Mouse (Mus musculus) C2C12 (cell line): Measurements from ENCODE around the gene Hcfc2. TPM values are rescaled to one million over a fixed set of nuclear protein-coding genes. Genes with fewer than 3 reads are reported as not detected.

ENCODE experiments used
- H3K27me3 ChIP-seq: one replicate; pipeline ENCODE4 v1.6.1; 2011; ENCODE audit not compliant: control insufficient read depth, insufficient read depth, insufficient read length
- H3K36me3 ChIP-seq: one replicate; pipeline ENCODE4 v1.6.1; 2011; ENCODE audit not compliant: control insufficient read depth, insufficient read depth
- H3K4me3 ChIP-seq: one replicate; pipeline ENCODE4 v1.5.1; 2011; ENCODE audit warnings: mild to moderate bottlenecking, control low read depth; ENCODE audit not compliant: poor library complexity, insufficient read depth, severe bottlenecking
- H3K79me2 ChIP-seq: one replicate; pipeline ENCODE4 v1.6.1; 2011; ENCODE audit not compliant: control insufficient read depth, insufficient read depth
- H3K79me3 ChIP-seq: one replicate; pipeline ENCODE4 v1.6.1; 2011; ENCODE audit warnings: low read depth, control low read depth
- H3ac ChIP-seq: one replicate; pipeline ENCODE3; 2011; ENCODE audit warnings: low read depth; ENCODE audit not compliant: control insufficient read depth, insufficient read length
- CEBPB ChIP-seq: IDR thresholded peaks from one replicate; pipeline ENCODE4 v1.6.1; 2011; ENCODE audit warnings: low read depth, mild to moderate bottlenecking, control low read depth, moderate library complexity
- CTCF ChIP-seq: IDR thresholded peaks from one replicate; pipeline ENCODE4 v1.5.1; 2011; ENCODE audit not compliant: control insufficient read depth, insufficient read depth, insufficient read length
- FOSL1 ChIP-seq: IDR thresholded peaks from one replicate; pipeline ENCODE4 v1.8.0; 2011; ENCODE audit warnings: mild to moderate bottlenecking, low read length; ENCODE audit not compliant: poor library complexity, insufficient read depth, severe bottlenecking
- MAX ChIP-seq: IDR thresholded peaks from one replicate; pipeline ENCODE4 v1.6.1; 2011; ENCODE audit warnings: mild to moderate bottlenecking, control low read depth
- MYOD1 ChIP-seq: IDR thresholded peaks from one replicate; pipeline ENCODE4 v1.6.1; 2011; ENCODE audit warnings: low read depth; ENCODE audit not compliant: control insufficient read depth, insufficient read length
- MYOG ChIP-seq: IDR thresholded peaks from one replicate; pipeline ENCODE4 v1.6.1; 2011; ENCODE audit not compliant: control insufficient read depth, insufficient read length; ENCODE audit errors: extremely low read depth
- USF1 ChIP-seq: IDR thresholded peaks from one replicate; pipeline ENCODE4 v1.6.1; 2011; ENCODE audit warnings: low read depth, mild to moderate bottlenecking, control low read depth, moderate library complexity
- polyA plus RNA-seq: library from polyadenylated mRNA; unstranded; fragments of >200 nt; fragmentation: generic; extraction: Trizol; gene quantifications from one replicate; pipeline ENCODE4 v1.2.1, GENCODE M21; 2012; ENCODE audit warnings: missing spikeins

Gene Hcfc2
- polyA plus RNA-seq, 1 experiment = 9.7 TPM

- TF ChIP-seq MYOD1 (no peak), USF1 (no peak), MAX (no peak), CEBPB (no peak), FOSL1 (no peak)
- Histone ChIP-seq H3ac (no peak overlapping the region), H3K36me3 (no peaks in the 10 kb centered on the region), H3K4me3 (no peak overlapping the region), H3K79me3 (no peaks in the 10 kb centered on the region), H3K79me2 (no peaks in the 10 kb centered on the region), H3K27me3 (no peaks in the 10 kb centered on the region)
These were observed 33.5 kb upstream of the Hcfc2 start for GRCm38 (mm10) chr10:82662267-82662990.

- no peak for TF ChIP-seq CTCF
- no peak for TF ChIP-seq USF1
- no peak for TF ChIP-seq FOSL1
- no peak for TF ChIP-seq CEBPB
- TF ChIP-seq MYOG = no peak
- TF ChIP-seq MAX = no peak
- no peak for TF ChIP-seq MYOD1
- H3K4me3 ChIP-seq = no peak overlapping the region
- no peak overlapping the region for H3ac ChIP-seq
- H3K79me3 ChIP-seq = no peaks in the 10 kb centered on the region
- no peaks in the 10 kb centered on the region for H3K79me2 ChIP-seq
- H3K27me3 ChIP-seq = no peaks in the 10 kb centered on the region
- H3K36me3 ChIP-seq = no peaks in the 10 kb centered on the region
These were observed 32.7 kb upstream of the Hcfc2 start for GRCm38 (mm10) chr10:82663289-82663688.

DNA sequence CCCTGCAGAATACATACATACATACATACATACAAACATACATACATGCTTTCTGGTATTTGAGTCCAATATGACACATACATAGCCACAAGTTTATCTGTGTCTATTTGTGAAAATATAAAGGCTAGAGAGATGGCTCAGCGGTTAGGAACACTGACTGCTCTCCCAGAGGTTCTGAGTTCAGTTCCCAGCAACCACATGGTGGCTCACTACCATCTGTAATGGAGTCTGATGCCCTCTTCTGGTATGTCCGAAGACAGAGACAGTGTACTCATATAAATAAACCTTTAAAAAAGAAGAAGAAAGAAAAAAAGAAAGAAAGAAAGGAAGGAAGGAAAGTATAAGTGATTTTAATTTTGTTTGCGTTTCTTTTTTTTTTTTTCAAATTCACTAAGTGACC is 30.0 kb upstream of the Hcfc2 start:
- no peaks in the 10 kb centered on the region for H3K27me3 ChIP-seq
- no peak overlapping the region for H3ac ChIP-seq
- no peak for TF ChIP-seq USF1
- TF ChIP-seq MYOD1 = no peak
- no peak for TF ChIP-seq MAX
- no peak for TF ChIP-seq FOSL1
- no peak for TF ChIP-seq CEBPB
- TF ChIP-seq CTCF = no peak
- no peak overlapping the region for H3K4me3 ChIP-seq
- no peaks in the 10 kb centered on the region for H3K79me2 ChIP-seq
- no peaks in the 10 kb centered on the region for H3K79me3 ChIP-seq
- no peaks in the 10 kb centered on the region for H3K36me3 ChIP-seq

DNA sequence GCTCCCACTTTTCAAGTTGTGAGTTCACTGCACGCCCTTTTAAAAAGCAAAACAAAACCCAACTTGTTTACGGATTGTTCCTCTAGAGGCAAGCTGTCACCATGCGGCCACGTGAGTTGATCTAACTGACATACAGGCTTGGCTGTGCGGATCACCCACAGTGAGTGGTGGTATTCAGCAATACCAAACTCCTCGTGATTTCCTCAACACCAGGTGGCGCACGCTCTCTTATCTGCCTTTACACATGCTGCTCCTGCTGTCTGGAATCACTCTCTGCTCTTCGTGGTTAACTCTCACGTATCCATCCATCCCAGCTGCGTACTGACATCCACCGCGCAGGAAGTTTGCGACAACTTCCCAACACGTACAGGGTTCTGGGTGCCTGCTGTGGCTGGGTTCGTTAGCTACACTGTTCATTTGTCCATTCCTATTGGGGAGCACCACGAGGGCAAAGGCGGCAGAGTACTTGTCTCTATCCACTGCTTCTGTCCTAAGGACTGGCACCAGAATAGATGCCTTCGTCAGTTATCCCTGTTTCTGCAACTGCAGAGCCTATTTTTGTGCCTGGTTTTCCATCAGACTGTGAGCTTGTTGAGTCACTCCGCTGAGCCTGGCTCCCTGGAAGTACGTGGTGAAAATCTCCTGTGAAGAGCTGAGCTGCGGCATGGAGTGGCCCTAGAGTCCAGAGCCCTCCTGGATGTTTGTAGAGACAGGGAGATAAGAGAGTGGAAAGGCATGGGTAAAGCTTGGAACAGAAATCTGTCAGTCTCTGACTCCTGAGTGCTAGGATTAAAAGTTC is 29.3 kb upstream of the Hcfc2 start:
- Histone ChIP-seq H3K27me3 (no peaks in the 10 kb centered on the region), H3K79me2 (no peaks in the 10 kb centered on the region), H3K36me3 (no peaks in the 10 kb centered on the region), H3K79me3 (no peaks in the 10 kb centered on the region), H3ac (no peak overlapping the region), H3K4me3 (no peak overlapping the region)
- TF ChIP-seq USF1 = peak; percentile 34
- TF ChIP-seq CTCF = peak; percentile 55
- TF ChIP-seq MYOG = no peak
- TF ChIP-seq MAX = peak; percentile 59
- TF ChIP-seq MYOD1 = no peak

GRCm38 (mm10) chr10:82670205-82670604 is 25.8 kb upstream of the Hcfc2 start:
- Histone ChIP-seq H3K79me2 (no peaks in the 10 kb centered on the region), H3K79me3 (no peaks in the 10 kb centered on the region), H3K27me3 (no peaks in the 10 kb centered on the region), H3K36me3 (no peaks in the 10 kb centered on the region), H3K4me3 (no peak overlapping the region), H3ac (no peak overlapping the region)
- no peak for TF ChIP-seq CTCF
- TF ChIP-seq USF1 = no peak
- TF ChIP-seq FOSL1 = no peak
- no peak for TF ChIP-seq MYOG
- no peak for TF ChIP-seq MYOD1
- TF ChIP-seq CEBPB = no peak
- no peak for TF ChIP-seq MAX
